Mouse (Mus musculus) hindbrain, embryonic 12.5 days (tissue): Measurements from ENCODE around the gene Phc1. TPM values are rescaled to one million over a fixed set of nuclear protein-coding genes. Genes with fewer than 3 reads are reported as not detected.
"Not testable (repeated sequence)": the region's sequence is repeated elsewhere in the genome, so short reads cannot be mapped to it uniquely, and the experiment has no call there.

Experiments used
- ATAC-seq: fragments of 200-750 bp; cut with Nextera tagmentation; 2 replicates; pipeline ENCODE4 v1.8.0; 2017; ENCODE audit warnings: moderate TSS enrichment; ENCODE audit not compliant: low FRiP score
- H3K27ac ChIP-seq: fragments of 300-500 bp; sonication (generic); 2 replicates; pipeline ENCODE4 v1.5.1; 2016; ENCODE audit warnings: mild to moderate bottlenecking
- H3K27me3 ChIP-seq: fragments of 300-500 bp; sonication (generic); 2 replicates; pipeline ENCODE4 v1.6.1; 2016; ENCODE audit warnings: mild to moderate bottlenecking
- H3K36me3 ChIP-seq: fragments of 300-500 bp; sonication (generic); 2 replicates; pipeline ENCODE4 v1.6.1; 2016; ENCODE audit warnings: mild to moderate bottlenecking
- H3K4me1 ChIP-seq: fragments of 300-500 bp; sonication (generic); 2 replicates; pipeline ENCODE4 v1.6.1; 2016
- H3K4me2 ChIP-seq: fragments of 300-500 bp; sonication (generic); replicated peaks from 2 replicates; pipeline ENCODE4 v1.6.1; 2016; ENCODE audit warnings: mild to moderate bottlenecking
- H3K4me3 ChIP-seq: fragments of 300-500 bp; sonication (generic); 2 replicates; pipeline ENCODE4 v1.5.1; 2016; ENCODE audit warnings: mild to moderate bottlenecking
- H3K9ac ChIP-seq: fragments of 300-500 bp; sonication (generic); 2 replicates; pipeline ENCODE4 v1.6.1; 2016; ENCODE audit warnings: mild to moderate bottlenecking, moderate library complexity
- H3K9me3 ChIP-seq: fragments of 300-500 bp; sonication (generic); replicated peaks from 2 replicates; pipeline ENCODE4 v1.6.1; 2016; ENCODE audit warnings: mild to moderate bottlenecking
- WGBS: fragments of 180-500 bp; shearing (Covaris S2); methylation state at CpG from one replicate; pipeline ENCODE4 v1.1.7; 2016; 5-methylcytosine and 5-hydroxymethylcytosine counted together
- polyA plus RNA-seq: library from polyadenylated mRNA; unstranded; fragments of >200 nt; fragmentation: Nextera tagmentation; extraction: Ambion mirVana; gene quantifications from 2 replicates; pipeline ENCODE4 v1.2.1, GENCODE M21; 2016

Gene Phc1
- polyA plus RNA-seq, 1 experiment from 2014 or later, result 34.9 TPM

GRCm38 (mm10) chr6:122355909-122356308, 15.5 kb upstream of the Phc1 start:
- Histone ChIP-seq H3K36me3 (no peaks in the 10 kb centered on the region), H3K4me1 (no peaks in the 10 kb centered on the region), H3K27me3 (no peaks in the 10 kb centered on the region), H3K9me3 (no peaks in the 10 kb centered on the region), H3K4me2 (no peak overlapping the region), H3K27ac (no peak overlapping the region), H3K4me3 (no peak overlapping the region), H3K9ac (no peak overlapping the region)
- ATAC-seq, result no peak
- 61% methylated on average over 9 of the region's 9 CpGs for WGBS

- not testable (repeated sequence) for H3K4me2 ChIP-seq, H3K4me1 ChIP-seq, H3K27me3 ChIP-seq, H3K9me3 ChIP-seq, H3K36me3 ChIP-seq, H3K27ac ChIP-seq, ATAC-seq, H3K4me3 ChIP-seq, H3K9ac ChIP-seq
- WGBS, result 66% methylated on average over 1 of the region's 1 CpGs
Measured at GRCm38 (mm10) chr6:122347326-122347725, 7.0 kb upstream of the Phc1 start.

- no peaks in the 10 kb centered on the region for H3K36me3 ChIP-seq
- H3K4me1 ChIP-seq, result no peaks in the 10 kb centered on the region
- H3K9me3 ChIP-seq, result no peaks in the 10 kb centered on the region
- no peak for ATAC-seq
- H3K27me3 ChIP-seq, result no peaks in the 10 kb centered on the region
- WGBS, result 79% methylated on average over 7 of the region's 7 CpGs
- no peak overlapping the region for H3K9ac ChIP-seq
- no peak overlapping the region for H3K27ac ChIP-seq
- no peak overlapping the region for H3K4me2 ChIP-seq
- no peak overlapping the region for H3K4me3 ChIP-seq
Measured at GRCm38 (mm10) chr6:122346399-122346798, 6.0 kb upstream of the Phc1 start.

- H3K9ac ChIP-seq, result no peak overlapping the region
- no peak overlapping the region for H3K4me3 ChIP-seq
- WGBS, result 90% methylated on average over 6 of the region's 6 CpGs
- no peaks in the 10 kb centered on the region for H3K27me3 ChIP-seq
- 0 out of 2 replicates have a peak, but pooled peaks cover 3% of the 10 kb centered on the region for H3K4me1 ChIP-seq
- ATAC-seq, result no peak
- no peak overlapping the region for H3K27ac ChIP-seq
- no peaks in the 10 kb centered on the region for H3K9me3 ChIP-seq
- no peak overlapping the region for H3K4me2 ChIP-seq
- no peaks in the 10 kb centered on the region for H3K36me3 ChIP-seq
Measured at GRCm38 (mm10) chr6:122345731-122346130, 5.4 kb upstream of the Phc1 start.

GRCm38 (mm10) chr6:122344386-122345116, 4.2 kb upstream of the Phc1 start:
- no peak for ATAC-seq
- WGBS, result 52% methylated on average over 9 of the region's 9 CpGs

GRCm38 (mm10) chr6:122343719-122344118, 3.4 kb upstream of the Phc1 start:
- 69% methylated on average over 10 of the region's 10 CpGs for WGBS
- H3K27ac ChIP-seq, result no peak overlapping the region
- no peaks in the 10 kb centered on the region for H3K36me3 ChIP-seq
- no peak for ATAC-seq
- no peak overlapping the region for H3K9ac ChIP-seq
- H3K27me3 ChIP-seq, result no peaks in the 10 kb centered on the region
- H3K9me3 ChIP-seq, result no peaks in the 10 kb centered on the region
- H3K4me3 ChIP-seq, result no peak overlapping the region
- no peak overlapping the region for H3K4me2 ChIP-seq
- H3K4me1 ChIP-seq, result peaks cover 5% of the 10 kb centered on the region

More at GRCm38 (mm10) chr6:122344386-122345116, 4.2 kb upstream of the Phc1 start:
- H3K4me1 ChIP-seq, result 0 out of 2 replicates have a peak, but pooled peaks cover 3% of the 10 kb centered on the region
- H3K27ac ChIP-seq, result no peak overlapping the region
- no peak overlapping the region for H3K4me3 ChIP-seq
- H3K4me2 ChIP-seq, result no peak overlapping the region
- no peak overlapping the region for H3K9ac ChIP-seq
- H3K9me3 ChIP-seq, result no peaks in the 10 kb centered on the region
- H3K27me3 ChIP-seq, result no peaks in the 10 kb centered on the region
- H3K36me3 ChIP-seq, result no peaks in the 10 kb centered on the region

DNA sequence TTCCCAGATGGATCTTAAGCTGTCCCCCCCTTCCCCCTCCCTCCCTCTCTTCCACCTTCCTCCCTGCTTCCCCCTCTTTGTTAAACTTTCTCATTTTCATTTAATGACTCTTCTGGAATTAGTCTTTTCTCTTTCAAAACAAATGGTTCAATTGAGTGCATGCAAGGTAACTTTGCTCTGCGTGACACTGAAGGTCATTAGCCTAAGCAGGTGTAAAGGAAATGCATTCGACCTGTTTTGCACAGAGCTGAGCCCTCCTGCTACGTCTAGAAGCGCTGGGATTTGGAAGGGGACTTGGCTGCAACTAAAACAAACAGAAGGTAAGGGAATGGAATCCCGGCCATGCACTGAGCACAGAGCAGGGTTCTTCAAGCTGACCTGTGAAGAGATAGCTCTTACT, 1.8 kb upstream of the Phc1 start:
- Histone ChIP-seq H3K4me3 (no peak overlapping the region), H3K4me1 (peaks cover 18% of the 10 kb centered on the region), H3K36me3 (no peaks in the 10 kb centered on the region), H3K9ac (no peak overlapping the region), H3K27me3 (no peaks in the 10 kb centered on the region), H3K9me3 (no peaks in the 10 kb centered on the region), H3K4me2 (no peak overlapping the region), H3K27ac (no peak overlapping the region)
- 18% methylated on average over 5 of the region's 5 CpGs for WGBS
- ATAC-seq, result no peak

- Histone ChIP-seq H3K9me3 (no peaks in the 10 kb centered on the region), H3K4me2 (peak overlapping the region; percentile 63), H3K9ac (0 out of 2 replicates have a peak overlapping the region, but pooled peaks have one; percentile 90), H3K27ac (peak overlapping the region; percentile 98), H3K4me3 (peak overlapping the region; percentile 84; the same call in 1 of the 2 replicates), H3K36me3 (peaks cover 6% of the 10 kb centered on the region; the same call in 1 of the 2 replicates), H3K27me3 (no peaks in the 10 kb centered on the region), H3K4me1 (peaks cover 18% of the 10 kb centered on the region)
- WGBS, result 41% methylated on average over 7 of the region's 7 CpGs
- no peak for ATAC-seq
Measured at GRCm38 (mm10) chr6:122341038-122341810, 863 bp upstream of the Phc1 start.

- Histone ChIP-seq H3K36me3 (peaks cover 12% of the 10 kb centered on the region), H3K27me3 (no peaks in the 10 kb centered on the region), H3K27ac (peak overlapping the region; percentile 98), H3K4me3 (peak overlapping the region; percentile 84), H3K9ac (peak overlapping the region; percentile 90), H3K4me2 (peak overlapping the region; percentile 70), H3K9me3 (no peaks in the 10 kb centered on the region), H3K4me1 (peaks cover 18% of the 10 kb centered on the region)
- peak; percentile 91 for ATAC-seq
- WGBS, result 1% methylated on average over 39 of the region's 71 CpGs
Measured at GRCm38 (mm10) chr6:122339648-122340341, 566 bp downstream of the Phc1 start.

- peak overlapping the region; percentile 90 for H3K9ac ChIP-seq
- H3K9me3 ChIP-seq, result no peaks in the 10 kb centered on the region
- peaks cover 18% of the 10 kb centered on the region for H3K36me3 ChIP-seq
- peak overlapping the region; percentile 84 for H3K4me3 ChIP-seq
- peak overlapping the region; percentile 98 for H3K27ac ChIP-seq
- WGBS, result under 1% methylated on average over 35 of the region's 51 CpGs
- peak; percentile 83 for ATAC-seq
- peak overlapping the region; percentile 70 for H3K4me2 ChIP-seq
- peaks cover 18% of the 10 kb centered on the region for H3K4me1 ChIP-seq
- H3K27me3 ChIP-seq, result no peaks in the 10 kb centered on the region
Measured at GRCm38 (mm10) chr6:122339047-122339647, 1.2 kb downstream of the Phc1 start.

DNA sequence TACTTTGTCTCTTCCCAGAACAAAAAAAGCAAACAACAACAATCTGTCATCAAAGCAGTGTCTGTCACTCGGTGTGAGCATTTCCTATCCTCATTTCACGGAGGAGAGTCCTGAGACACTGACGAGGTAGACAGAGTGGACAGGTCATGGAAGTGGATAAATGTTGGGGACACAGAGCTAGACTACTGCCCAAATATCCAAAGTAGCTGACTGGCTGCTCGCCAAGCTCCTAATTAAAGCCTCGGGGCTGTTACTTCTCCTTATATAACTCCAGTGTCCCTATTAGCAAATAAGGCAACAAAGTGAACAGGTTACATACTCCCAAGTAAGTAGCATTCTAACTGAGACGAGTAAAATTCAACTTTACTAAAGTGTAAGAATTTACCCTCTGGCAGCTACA, 2.8 kb downstream of the Phc1 start:
- no peak overlapping the region for H3K9ac ChIP-seq

More for the DNA sequence above, 2.8 kb downstream of the Phc1 start:
- H3K27me3 ChIP-seq, result no peaks in the 10 kb centered on the region
- no peak overlapping the region for H3K4me3 ChIP-seq
- 56% methylated on average over 6 of the region's 6 CpGs for WGBS
- no peaks in the 10 kb centered on the region for H3K9me3 ChIP-seq
- no peak overlapping the region for H3K27ac ChIP-seq
- H3K4me2 ChIP-seq, result no peak overlapping the region; the same call in 1 of the 2 replicates
- peaks cover 34% of the 10 kb centered on the region for H3K36me3 ChIP-seq
- ATAC-seq, result no peak
- peaks cover 18% of the 10 kb centered on the region for H3K4me1 ChIP-seq
